Mouse (Mus musculus) lung, adult 2 months (tissue): Measurements from ENCODE around the gene Lrrn4cl.

Experiments
- CTCF ChIP-seq: fragments of 200-500 bp; IDR thresholded peaks from 2 replicates; pipeline ENCODE4 v1.5.1; 2011; ENCODE audit warnings: mild to moderate bottlenecking, low read length, control low read depth; ENCODE audit not compliant: insufficient read depth
- POLR2A ChIP-seq: fragments of 200-500 bp; IDR thresholded peaks from 2 replicates; pipeline ENCODE4 v1.6.1; 2011; ENCODE audit warnings: low read depth, mild to moderate bottlenecking, control low read depth, low read length, borderline replicate concordance; ENCODE audit errors: extremely low read depth

GRCm38 (mm10) chr19:8830664-8831063 lies 19.9 kb upstream of the Lrrn4cl start:
- TF ChIP-seq CTCF (no peak), POLR2A (no peak)
